Mouse (Mus musculus) testis, adult 2 months (tissue): ENCODE results near the gene Arhgap32. TPM values are rescaled to one million over a fixed set of nuclear protein-coding genes. Genes with fewer than 3 reads are reported as not detected.

Experiments used
- H3K27ac ChIP-seq: fragments of 200-500 bp; 2 replicates; pipeline ENCODE4 v1.5.1; 2012; ENCODE audit warnings: low read depth, low read length; ENCODE audit not compliant: control insufficient read depth, insufficient read depth
- H3K27me3 ChIP-seq: fragments of 200-500 bp; 2 replicates; pipeline ENCODE4 v1.6.1; 2012; ENCODE audit warnings: mild to moderate bottlenecking, low read length, moderate library complexity; ENCODE audit not compliant: control insufficient read depth, insufficient read depth
- H3K36me3 ChIP-seq: fragments of 200-500 bp; 2 replicates; pipeline ENCODE4 v1.6.1; 2012; ENCODE audit warnings: mild to moderate bottlenecking, low read length; ENCODE audit not compliant: control insufficient read depth, insufficient read depth
- H3K4me1 ChIP-seq: fragments of 200-500 bp; 2 replicates; pipeline ENCODE4 v1.6.1; 2012; ENCODE audit warnings: low read length; ENCODE audit not compliant: control insufficient read depth, insufficient read depth
- H3K4me3 ChIP-seq: fragments of 200-500 bp; 2 replicates; pipeline ENCODE4 v1.5.1; 2012; ENCODE audit warnings: low read depth, mild to moderate bottlenecking, low read length, moderate library complexity, mixed read lengths; ENCODE audit not compliant: control insufficient read depth
- CTCF ChIP-seq: fragments of 200-500 bp; IDR thresholded peaks from 2 replicates; pipeline ENCODE4 v1.5.1; 2012; ENCODE audit warnings: low read depth, mild to moderate bottlenecking, inconsistent platforms, low read length, moderate library complexity; ENCODE audit not compliant: control insufficient read depth, insufficient read depth, insufficient replicate concordance
- POLR2A ChIP-seq: fragments of 200-500 bp; IDR thresholded peaks from 2 replicates; pipeline ENCODE4 v1.6.1; 2012; ENCODE audit warnings: low read depth, mild to moderate bottlenecking, inconsistent platforms, low read length, moderate library complexity; ENCODE audit not compliant: control insufficient read depth
- polyA plus RNA-seq: library from polyadenylated mRNA; depleted of rRNA; stranded (reverse); fragments of >200 nt; gene quantifications from 2 replicates; pipeline ENCODE4 v1.2.3, GENCODE M21; 2012

Gene Arhgap32
- polyA plus RNA-seq, 1 experiment = 4.2 TPM

DNA sequence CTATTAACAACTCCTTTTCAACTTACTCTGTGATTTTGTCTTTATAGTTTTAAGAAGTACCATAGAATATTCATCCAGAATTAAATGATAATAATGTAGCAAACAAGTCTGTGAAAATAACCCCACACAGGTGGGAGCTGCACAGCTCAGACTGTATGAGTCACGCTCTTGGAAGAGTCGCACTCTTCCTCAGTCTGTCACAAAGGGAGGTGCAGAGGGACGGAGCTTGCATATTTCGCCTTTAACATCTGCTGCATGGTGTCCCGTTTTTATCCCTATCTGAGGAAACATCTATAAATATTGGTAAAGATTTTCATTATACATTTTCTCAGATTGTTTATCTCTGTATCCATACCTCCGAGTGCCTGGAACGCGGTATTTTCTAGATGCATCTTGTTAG lies 91.2 kb downstream of the Arhgap32 start:
- no peak overlapping the region for H3K27ac ChIP-seq
- no peak for TF ChIP-seq POLR2A
- no peak for TF ChIP-seq CTCF
- no peaks in the 10 kb centered on the region for H3K36me3 ChIP-seq
- no peak overlapping the region for H3K4me3 ChIP-seq
- H3K4me1 ChIP-seq = no peaks in the 10 kb centered on the region
- H3K27me3 ChIP-seq = no peaks in the 10 kb centered on the region

DNA sequence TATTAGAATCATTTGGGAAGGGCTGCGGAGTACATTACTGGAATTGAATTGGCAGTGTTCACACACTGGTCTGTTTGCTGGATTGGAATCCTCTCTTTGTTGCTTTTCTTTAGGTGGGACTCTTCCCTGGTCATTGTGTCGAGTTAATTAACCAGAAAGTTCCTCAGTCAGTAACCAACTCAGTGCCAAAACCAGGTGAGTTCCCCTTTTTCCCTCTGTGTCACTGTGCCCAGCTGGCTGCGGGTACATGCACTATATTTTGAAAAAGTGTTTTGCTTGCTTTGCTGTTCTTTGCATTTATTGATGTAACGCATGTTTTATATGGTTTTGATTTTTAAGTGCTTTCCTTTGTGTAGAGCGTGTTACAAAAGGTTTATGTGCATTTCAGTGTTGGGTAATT lies 92.1 kb downstream of the Arhgap32 start:
- no peaks in the 10 kb centered on the region for H3K36me3 ChIP-seq
- H3K27ac ChIP-seq = no peak overlapping the region
- no peaks in the 10 kb centered on the region for H3K4me1 ChIP-seq
- no peak overlapping the region for H3K4me3 ChIP-seq
- TF ChIP-seq POLR2A (no peak), CTCF (no peak)
- no peaks in the 10 kb centered on the region for H3K27me3 ChIP-seq

DNA sequence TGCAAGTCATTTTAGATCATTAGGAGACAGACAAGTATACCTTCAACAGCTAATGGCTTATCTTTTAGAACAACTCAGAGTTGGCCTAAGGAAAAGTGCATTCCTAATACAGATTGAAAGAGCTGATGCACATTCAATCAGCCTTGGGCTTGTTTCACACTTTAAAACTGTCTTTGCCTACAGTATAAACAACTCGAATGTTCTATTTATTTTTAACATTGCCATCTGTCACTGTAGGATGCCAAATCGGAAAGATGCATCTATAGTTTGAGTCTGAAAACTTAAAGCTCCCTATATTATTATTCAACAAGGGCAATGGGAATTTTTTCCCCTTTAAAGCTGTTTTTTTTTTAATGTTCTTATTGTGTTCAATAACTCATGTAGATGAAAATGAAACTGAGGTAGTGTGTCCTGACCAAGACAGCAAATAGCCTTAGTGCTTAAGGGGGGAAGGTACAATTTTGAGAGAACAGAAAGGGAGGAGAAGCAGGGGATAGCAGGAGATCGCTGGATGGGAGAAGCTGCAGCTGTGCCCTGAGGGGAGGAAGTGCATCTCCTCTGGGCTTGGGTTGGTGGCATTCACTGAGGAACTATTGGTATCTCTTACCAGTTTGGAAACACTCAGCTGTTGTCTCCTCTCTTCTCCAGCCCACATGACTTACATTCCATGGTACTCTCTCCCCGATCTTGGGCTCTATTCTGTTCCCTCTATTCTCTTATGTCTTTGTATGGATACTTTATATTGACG lies 101.1 kb downstream of the Arhgap32 start:
- Histone ChIP-seq H3K36me3 (no peaks in the 10 kb centered on the region), H3K4me1 (no peaks in the 10 kb centered on the region), H3K4me3 (no peak overlapping the region), H3K27me3 (no peaks in the 10 kb centered on the region), H3K27ac (no peak overlapping the region)
- TF ChIP-seq CTCF (no peak), POLR2A (no peak)

DNA sequence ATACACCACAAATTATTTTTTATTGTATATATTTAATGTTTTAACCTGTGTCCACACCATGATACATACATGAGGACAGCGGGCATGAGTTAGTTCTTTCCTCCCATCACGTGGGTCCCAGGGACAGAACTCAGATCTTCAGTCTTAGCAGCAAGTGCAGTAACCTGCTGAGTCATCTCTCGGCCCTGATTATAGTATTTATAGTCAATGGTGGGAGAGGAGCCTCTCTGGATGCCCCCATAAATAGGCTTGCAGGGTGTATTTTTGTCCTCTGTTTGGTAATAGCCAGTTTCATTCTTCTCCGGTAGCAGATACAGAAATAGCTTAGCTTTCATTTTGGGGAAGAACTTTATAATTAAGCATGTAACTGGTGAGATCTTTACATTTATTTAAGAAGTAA lies 103.5 kb downstream of the Arhgap32 start:
- Histone ChIP-seq H3K4me3 (no peak overlapping the region), H3K36me3 (no peaks in the 10 kb centered on the region)
- TF ChIP-seq POLR2A (no peak), CTCF (no peak)

GRCm38 (mm10) chr9:32222184-32222583 lies 106.2 kb downstream of the Arhgap32 start:
- no peak for TF ChIP-seq POLR2A
- TF ChIP-seq CTCF = no peak
- Histone ChIP-seq H3K36me3 (no peaks in the 10 kb centered on the region), H3K27ac (no peak overlapping the region), H3K4me1 (no peaks in the 10 kb centered on the region; the same call in 1 of the 2 replicates), H3K27me3 (no peaks in the 10 kb centered on the region), H3K4me3 (no peak overlapping the region)

More for the DNA sequence above, 103.5 kb downstream of the Arhgap32 start:
- no peaks in the 10 kb centered on the region; the same call in 1 of the 2 replicates for H3K4me1 ChIP-seq
- no peaks in the 10 kb centered on the region for H3K27me3 ChIP-seq
- no peak overlapping the region for H3K27ac ChIP-seq

- H3K4me1 ChIP-seq = no peaks in the 10 kb centered on the region; the same call in 1 of the 2 replicates
- no peaks in the 10 kb centered on the region for H3K27me3 ChIP-seq
- TF ChIP-seq POLR2A (no peak), CTCF (no peak)
- no peaks in the 10 kb centered on the region for H3K36me3 ChIP-seq
- H3K4me3 ChIP-seq = no peak overlapping the region
- no peak overlapping the region for H3K27ac ChIP-seq
Measured at GRCm38 (mm10) chr9:32223739-32224529, 108.0 kb downstream of the Arhgap32 start.

- Histone ChIP-seq H3K4me3 (no peak overlapping the region), H3K4me1 (no peaks in the 10 kb centered on the region; the same call in 1 of the 2 replicates), H3K36me3 (no peaks in the 10 kb centered on the region), H3K27ac (no peak overlapping the region), H3K27me3 (no peaks in the 10 kb centered on the region)
- TF ChIP-seq CTCF (no peak), POLR2A (no peak)
Measured at GRCm38 (mm10) chr9:32224937-32225336, 109.0 kb downstream of the Arhgap32 start.
